Mouse (Mus musculus): Measurements from ENCODE around the gene Trim24.

Gene Trim24

DNA sequence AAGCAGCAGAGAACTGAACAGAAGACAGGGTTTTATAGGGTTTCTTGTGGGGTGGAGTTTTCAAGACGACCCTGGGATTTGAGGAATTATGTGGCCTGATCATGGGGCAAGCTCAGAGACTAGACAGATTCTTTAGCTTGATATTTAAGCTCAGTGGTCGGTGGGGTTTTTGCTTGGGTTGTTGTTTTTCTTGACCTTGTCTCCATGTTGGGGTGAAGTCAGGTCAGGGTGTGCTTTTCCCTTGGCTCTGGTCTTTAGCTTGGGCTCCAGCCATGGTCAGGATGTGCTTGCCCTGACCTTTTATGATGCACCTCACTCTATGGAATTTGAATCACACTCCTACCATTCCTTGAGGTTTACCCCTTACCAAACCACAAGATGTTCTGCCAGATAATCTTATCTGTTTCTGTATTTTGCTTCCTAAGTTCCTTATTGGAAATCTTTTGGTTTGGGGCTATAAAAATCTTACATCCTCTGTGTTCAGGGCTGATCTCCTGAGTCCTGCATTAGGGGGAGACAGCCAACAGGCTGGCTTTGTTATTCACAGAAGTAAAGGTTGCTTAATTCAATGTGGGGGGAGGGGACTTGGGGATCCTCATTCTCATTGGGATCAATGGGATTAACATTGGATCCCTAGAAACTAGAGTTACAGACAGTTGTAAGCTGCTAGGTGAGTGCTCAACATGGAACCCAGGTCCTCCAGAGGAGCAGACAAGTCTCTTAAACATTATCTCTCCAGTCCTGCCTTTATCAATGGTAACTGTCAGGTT lies 6.5 kb upstream of the Trim24 start:
- DNase-seq (ENCODE audit: extremely low spot score), result no peak

DNA sequence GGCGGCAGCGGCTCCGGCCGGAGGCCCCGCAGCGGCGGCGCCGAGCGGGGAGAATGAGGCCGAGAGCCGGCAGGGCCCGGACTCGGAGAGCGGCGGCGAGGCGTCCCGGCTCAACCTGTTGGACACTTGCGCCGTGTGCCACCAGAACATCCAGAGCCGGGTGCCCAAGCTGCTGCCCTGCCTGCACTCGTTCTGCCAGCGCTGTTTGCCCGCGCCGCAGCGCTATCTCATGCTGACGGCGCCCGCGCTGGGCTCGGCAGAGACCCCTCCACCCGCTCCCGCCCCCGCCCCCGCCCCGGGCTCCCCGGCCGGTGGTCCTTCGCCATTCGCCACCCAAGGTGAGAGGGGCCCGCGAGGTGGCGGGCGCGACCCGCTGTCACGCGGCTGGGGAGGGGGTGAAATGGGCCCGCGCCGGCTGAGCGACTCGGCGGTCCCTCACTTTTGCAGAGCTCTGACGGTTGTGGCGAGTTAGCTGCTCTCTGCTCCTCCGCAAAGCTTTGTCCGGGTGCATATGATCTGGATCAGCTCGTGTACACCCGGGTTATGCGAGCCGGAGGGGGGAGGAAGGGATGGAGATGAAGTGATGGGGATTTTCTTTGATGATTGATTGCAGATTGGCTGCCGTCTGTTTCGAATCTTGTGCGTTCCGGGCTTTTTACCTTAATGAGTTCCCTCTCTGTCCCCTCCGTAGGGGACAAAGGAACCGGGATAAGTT lies 683 bp downstream of the Trim24 start:
- DNase-seq (ENCODE audit: extremely low spot score), result peak; percentile 82

DNA sequence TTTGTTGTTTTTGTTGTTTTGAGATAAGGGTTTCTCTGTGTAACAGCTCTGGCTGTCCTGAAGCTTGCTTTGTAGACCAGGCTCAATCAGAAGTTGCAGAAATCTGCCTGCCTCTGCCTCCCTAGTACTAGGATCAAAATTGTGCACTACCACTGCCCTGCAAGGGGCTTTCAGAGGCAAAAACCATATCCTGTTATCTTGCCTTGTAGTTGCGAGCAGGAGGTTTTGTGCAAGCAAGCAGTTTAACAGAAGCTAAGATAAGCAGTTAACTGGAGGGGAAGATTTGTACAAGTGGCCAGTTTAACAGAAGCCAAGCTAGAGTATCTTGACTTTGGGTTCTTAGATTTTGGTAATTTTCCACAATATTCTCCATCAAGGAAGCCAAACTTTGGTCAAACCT lies 2.2 kb downstream of the Trim24 start:
- DNase-seq (ENCODE audit: extremely low spot score), result peak; percentile 4

DNA sequence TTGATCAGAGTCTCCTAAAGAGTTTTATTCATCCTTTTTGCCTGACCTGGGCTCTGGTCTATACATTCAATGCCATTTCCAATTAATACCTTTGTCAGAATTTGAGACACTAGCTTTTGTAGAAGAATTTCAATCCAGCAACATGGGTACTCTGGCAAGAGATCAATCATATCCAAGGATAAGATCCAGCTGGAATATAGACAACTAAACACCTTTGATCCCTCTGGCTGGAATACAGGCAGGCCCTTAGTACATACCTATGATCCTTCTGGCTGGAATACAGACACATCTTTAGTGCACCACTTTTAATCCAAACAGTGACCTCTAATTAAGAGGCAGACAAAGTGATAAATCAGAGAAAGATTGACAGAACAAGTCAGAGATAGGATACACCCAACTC lies 3.1 kb downstream of the Trim24 start:
- no peak for DNase-seq (ENCODE audit: extremely low spot score)

DNA sequence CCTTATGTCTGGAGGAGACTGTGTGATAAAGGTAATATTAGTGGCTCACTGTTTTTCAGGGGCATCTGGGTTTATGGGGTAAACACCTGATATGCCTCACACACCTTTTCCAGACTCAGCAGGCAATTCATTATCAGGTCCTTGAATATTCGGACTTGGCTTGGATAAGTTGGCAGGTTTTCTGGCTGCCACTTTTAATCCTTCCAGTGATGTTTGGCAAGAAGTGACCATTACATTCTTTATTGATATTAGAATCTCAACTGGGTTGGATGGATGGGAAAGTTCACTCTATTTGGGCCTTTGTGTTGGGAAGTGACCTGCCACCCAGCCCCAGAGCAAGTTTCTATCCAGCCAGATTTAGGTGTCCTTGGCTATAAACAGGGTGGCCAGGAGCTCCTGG lies 7.6 kb downstream of the Trim24 start:
- DNase-seq (ENCODE audit: extremely low spot score), result no peak

DNA sequence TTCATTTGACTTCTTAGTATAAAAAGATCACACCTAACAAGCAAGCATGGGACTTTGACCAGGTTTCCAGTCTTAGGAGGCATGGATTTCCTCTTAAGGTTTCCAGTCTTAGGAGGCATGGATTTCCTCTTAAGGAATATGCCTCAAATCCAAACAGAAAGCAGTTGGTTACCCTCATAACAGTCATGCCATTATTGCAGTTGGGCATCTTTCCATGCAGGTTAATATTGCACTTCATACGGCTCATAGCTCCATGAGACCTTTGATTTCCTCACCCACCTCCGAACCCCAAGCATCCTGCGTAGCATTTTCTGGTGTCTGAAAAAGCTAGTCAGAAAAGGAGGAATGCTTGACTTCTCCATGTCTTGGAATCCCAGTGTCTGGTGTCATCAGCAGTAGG lies 10.0 kb downstream of the Trim24 start:
- DNase-seq (ENCODE audit: extremely low spot score), result no peak

DNA sequence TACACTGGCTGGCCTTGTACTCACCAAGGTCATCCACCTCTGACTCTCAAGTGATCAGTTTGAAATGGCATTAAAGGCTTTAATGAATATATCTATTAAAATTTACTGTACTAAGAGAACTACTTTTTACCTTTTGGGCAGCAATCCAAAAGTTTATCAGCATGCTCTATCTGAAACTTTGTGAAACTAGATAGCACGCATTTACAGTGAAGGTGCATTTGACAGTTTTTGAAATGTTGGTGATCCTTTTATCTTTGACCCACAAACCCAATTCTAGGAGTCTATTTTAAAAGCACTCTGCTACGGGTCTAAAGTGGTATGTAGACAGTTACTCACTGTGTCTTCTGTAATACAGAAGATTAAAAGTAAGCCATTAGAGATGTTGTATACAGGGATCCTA lies 23.0 kb downstream of the Trim24 start:
- DNase-seq (ENCODE audit: extremely low spot score), result no peak

DNA sequence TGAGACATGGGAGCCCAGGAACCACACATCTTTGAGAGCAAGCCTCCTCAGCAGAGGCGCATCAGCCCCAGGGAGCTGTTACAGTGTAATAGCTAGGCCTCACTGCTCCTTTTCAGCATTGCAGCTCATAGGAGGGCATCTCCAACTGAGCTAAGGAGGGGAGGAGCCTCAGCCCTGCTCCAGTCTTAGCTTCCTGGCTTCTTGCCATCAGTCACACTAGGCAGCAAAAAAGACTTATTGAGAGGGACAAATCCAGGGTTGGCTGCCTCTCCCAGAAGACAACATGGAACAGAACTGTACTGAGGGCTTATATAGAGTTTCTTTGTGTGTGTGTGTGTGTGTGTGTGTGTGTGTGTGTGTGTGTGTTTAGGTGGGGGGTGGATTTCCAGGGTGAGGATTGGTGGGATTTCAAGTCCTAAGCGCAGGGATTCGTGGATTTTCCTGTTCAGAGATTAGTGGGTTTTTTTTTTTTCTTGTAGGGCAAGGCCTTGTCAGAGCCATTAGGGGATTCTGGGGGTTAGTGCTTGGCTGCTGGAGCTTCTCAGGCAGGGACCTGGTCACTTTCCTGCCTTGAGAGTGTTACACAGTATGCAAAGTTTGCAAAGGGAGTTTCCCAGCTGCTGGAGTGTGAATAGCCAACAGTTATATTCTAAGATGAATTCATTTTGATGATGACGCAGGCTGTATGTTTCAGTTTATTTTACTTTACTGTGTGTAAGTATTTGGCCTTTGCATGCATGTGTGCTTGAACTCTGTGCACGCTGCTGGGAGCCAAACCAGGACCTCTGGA lies 25.2 kb downstream of the Trim24 start:
- DNase-seq (ENCODE audit: extremely low spot score), result no peak

DNA sequence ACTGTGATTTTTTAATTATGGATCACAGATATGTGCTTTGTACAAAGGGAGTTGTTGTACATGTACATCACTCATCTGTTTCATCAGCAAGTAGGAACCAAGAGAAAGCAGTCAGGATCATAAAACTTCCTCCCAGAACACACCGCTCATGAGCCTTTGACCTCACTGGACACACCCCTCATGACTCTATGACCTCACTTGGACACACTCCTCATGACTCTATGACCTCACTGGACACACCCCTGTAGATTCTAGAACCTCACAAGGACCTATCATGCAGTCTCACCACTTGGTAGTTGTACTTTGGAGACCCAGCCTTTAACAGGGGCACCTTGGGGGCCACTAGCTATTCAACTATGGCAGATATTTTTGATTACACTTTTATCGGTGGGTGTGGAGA lies 29.6 kb downstream of the Trim24 start:
- no peak for DNase-seq (ENCODE audit: extremely low spot score)

DNA sequence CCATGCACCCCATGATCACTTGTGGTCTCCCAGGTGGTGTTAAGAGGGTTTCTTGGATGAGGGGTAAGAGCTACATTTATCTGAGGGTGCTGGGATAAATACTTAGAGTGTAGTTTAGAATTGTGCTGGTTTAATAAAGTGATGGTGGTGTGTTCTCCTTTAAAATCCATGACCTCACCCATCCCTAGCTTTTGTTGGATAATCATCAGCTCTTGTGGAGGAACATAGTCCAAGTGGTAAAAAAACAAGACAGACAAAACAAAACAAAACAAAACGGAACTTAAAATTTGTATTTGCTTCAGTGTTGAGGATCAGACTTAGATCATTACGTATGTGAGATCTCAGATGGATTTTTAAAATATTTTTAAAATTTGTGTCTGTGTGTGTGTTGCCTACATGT lies 31.2 kb downstream of the Trim24 start:
- no peak for DNase-seq (ENCODE audit: extremely low spot score)

DNA sequence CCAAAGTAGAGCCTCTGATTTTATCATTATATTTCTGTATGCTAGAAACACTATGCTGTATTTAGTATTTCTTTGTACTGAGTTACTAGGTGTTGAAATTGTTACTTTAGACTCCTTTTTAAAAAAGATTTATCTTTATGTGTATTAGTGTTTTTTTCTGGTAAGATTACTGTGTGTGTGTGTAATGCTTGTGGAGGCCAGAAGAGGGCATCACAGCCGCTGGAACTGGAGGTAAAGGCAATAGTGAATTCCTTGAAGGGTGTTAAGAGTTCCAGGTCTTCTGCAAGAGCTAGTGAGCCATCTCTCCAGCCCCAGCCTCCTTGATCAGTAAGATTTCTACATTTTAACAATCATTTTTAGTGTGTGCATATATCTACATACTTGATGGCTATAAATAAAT lies 33.2 kb downstream of the Trim24 start:
- no peak for DNase-seq (ENCODE audit: extremely low spot score)

DNA sequence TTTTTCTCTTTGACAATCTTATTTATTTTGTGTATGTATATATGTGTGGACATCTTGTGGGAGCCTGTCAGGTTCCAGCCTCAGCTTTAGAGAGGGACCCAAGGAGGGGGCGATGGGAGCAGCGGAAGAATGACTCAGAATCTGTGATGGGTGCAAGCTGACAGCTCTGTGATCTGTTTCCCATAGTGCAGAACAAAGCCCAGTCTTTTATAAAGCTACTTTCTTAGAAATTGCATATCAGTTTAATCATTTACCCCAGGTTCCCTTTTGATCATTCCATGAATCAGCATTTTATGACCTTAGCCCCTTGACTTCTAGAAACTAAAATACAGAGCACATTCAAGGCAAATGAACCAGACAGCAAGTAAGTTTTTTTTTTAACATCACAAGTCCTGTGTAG lies 42.9 kb downstream of the Trim24 start:
- no peak for DNase-seq (ENCODE audit: extremely low spot score)

DNA sequence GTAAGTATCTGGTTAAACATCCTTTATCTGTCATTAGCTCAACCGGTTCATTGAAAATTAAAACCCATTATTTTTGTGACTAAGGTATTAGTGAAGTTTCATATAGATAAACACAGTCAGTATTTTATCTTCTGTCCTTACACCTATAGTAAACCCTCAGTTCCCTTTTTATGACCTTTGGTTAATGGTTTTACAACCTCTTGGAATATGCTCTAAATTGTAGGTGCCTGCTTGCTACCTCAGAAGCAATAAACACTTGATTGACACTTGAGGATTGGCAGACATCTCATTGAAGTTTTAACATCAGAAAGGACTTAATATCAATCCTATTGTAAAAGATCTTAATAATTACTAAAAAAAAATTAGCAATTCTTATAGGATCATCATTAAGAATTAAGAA lies 54.5 kb downstream of the Trim24 start:
- no peak for DNase-seq (ENCODE audit: extremely low spot score)

DNA sequence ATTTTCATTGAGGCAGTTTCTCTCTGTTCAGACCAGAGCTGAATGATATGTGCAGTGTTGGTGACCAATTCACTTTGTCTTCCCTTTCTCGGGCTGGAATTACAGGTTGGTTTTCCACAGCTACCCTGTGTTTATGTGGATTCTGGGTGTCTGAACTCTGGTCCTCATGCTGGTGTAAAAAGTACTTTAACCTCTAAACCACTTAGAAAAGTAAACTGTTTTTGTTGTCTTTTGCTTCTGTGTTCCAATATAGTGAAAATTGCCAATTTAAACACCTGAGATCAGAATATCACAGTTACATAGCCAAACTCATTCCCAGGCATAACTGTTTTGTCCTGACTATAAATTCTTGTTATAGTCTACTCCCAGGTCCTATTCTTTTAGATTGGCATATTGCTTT lies 56.1 kb downstream of the Trim24 start:
- DNase-seq (ENCODE audit: extremely low spot score), result no peak

DNA sequence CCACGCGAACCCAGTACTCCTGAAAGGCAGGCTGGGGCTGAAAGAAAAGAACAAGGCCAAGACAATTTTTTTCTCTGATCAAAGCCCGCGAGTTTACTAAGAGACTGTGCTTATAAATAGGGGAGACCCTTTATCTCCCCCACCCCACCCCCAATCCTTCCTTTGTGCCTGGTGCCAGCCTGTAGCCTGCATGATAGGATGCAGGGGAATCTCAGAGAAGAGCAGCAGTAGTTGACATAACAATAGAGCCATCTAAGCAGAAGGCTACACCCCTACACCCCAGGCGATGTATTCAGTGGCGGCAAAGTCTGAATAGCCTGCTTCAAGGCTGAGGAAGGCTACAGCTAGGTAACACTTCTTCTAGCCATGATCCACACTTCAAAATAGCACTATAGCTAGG lies 65.9 kb downstream of the Trim24 start:
- DNase-seq (ENCODE audit: extremely low spot score), result peak; percentile 44

DNA sequence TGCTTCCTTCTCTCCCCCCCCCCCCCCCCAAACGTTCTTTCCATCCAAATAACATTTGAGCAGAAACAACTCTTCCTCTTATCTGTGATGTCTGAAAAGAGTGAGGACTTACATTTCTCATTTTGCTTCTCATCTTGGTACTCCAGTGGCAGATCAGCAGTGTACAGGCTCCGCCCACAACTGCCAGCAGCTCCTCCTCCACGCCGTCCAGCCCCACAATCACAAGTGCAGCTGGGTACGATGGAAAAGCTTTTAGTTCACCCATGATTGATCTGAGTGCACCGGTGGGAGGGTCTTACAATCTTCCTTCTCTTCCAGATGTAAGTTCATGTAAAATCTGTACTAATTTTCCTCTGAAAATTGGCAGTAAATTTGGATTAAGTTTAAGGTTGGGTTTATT lies 80.7 kb downstream of the Trim24 start:
- DNase-seq (ENCODE audit: extremely low spot score), result no peak

DNA sequence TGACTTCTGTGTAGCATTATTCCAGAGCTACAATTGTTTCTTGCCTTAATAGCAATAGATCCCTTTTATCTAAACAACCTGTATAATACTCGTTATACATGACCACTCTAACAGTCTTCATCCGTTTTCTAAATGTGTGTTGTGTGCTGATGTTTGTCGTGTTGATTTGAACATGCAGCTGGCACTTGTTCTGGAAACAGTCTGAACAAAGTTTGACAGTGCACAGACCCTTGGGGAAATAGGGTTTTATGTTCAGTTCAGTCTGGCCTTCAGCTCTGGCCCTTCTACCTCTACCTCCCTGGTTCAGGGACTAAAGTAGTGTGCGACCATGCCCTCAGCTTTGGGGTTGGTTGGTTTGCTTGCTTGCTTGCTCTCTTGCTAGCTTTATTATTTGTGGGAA lies 96.8 kb downstream of the Trim24 start:
- DNase-seq (ENCODE audit: extremely low spot score), result no peak

DNA sequence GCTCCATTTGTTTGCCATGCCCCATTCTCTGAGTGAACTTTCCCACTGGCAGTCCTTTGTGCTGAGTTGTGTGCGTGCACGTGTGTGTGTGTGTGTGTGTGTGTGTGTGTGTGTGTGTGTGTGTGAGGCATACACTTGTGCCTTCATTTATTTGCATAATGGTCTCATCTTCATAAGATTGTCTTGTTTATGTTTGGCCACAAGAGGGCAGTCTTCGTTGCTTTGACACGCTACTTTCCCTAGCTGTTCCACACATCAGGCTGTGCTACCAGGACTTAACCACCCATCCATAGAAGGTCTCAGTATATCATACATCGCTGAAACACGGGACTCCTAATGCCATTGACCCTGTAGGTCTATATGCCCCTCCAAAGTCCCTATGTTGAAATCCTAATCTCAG lies 136.8 kb downstream of the Trim24 start:
- DNase-seq (ENCODE audit: extremely low spot score), result peak; percentile 60

DNA sequence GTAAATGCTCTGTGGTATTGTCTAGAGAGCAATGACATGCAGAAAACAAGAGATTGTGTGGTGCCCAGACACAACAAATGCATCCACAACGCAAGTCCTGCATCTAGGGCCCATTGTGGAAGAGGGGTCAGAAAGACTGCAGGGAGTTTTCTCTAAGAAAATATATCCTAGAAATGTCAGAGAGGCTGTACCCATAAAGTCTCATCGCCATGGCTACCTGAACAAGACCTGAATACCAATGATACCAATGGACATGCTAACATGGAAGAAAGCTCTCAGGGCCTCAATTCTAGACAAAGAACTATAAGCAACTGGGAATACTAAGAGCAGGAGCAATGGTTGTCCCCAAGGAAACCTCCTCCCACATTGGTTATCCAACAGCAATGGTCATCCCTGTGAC lies 142.2 kb downstream of the Trim24 start:
- DNase-seq (ENCODE audit: extremely low spot score), result no peak
